Mouse (Mus musculus) liver, embryonic 13.5 days (tissue): Measurements from ENCODE around the gene Nepro. TPM values are rescaled to one million over a fixed set of nuclear protein-coding genes. Genes with fewer than 3 reads are reported as not detected.

Source experiments
- ATAC-seq: fragments of 200-750 bp; cut with Nextera tagmentation; 2 replicates; pipeline ENCODE4 v1.8.0; 2017; ENCODE audit warnings: low read depth, mild to moderate bottlenecking, moderate number of reproducible peaks, moderate library complexity
- DNase-seq: peaks from one replicate; pipeline ENCODE4 v3.0.0; 2022
- H3K27ac ChIP-seq: fragments of 300-500 bp; sonication (generic); 2 replicates; pipeline ENCODE4 v1.5.1; 2015; ENCODE audit warnings: moderate library complexity, mild to moderate bottlenecking, inconsistent platforms
- H3K27me3 ChIP-seq: fragments of 300-500 bp; sonication (generic); 2 replicates; pipeline ENCODE4 v1.6.1; 2015; ENCODE audit warnings: mild to moderate bottlenecking, inconsistent platforms
- H3K36me3 ChIP-seq: fragments of 300-500 bp; sonication (generic); 2 replicates; pipeline ENCODE4 v1.6.1; 2015; ENCODE audit warnings: mild to moderate bottlenecking, inconsistent platforms
- H3K4me1 ChIP-seq: fragments of 300-500 bp; sonication (generic); replicated peaks from 2 replicates; pipeline ENCODE4 v1.6.1; 2015; ENCODE audit warnings: inconsistent platforms
- H3K4me2 ChIP-seq: fragments of 300-500 bp; sonication (generic); 2 replicates; pipeline ENCODE4 v1.6.1; 2015; ENCODE audit warnings: inconsistent platforms, mild to moderate bottlenecking, moderate library complexity
- H3K4me3 ChIP-seq: fragments of 300-500 bp; sonication (generic); replicated peaks from 2 replicates; pipeline ENCODE4 v1.5.1; 2015; ENCODE audit warnings: mild to moderate bottlenecking, inconsistent platforms
- H3K9ac ChIP-seq: fragments of 300-500 bp; sonication (generic); 2 replicates; pipeline ENCODE4 v1.6.1; 2015; ENCODE audit warnings: mild to moderate bottlenecking, inconsistent platforms
- H3K9me3 ChIP-seq: fragments of 300-500 bp; sonication (generic); replicated peaks from 2 replicates; pipeline ENCODE4 v1.6.1; 2016; ENCODE audit warnings: inconsistent platforms
- WGBS: fragments of 180-500 bp; shearing (Covaris S2); methylation state at CpG from one replicate; pipeline ENCODE4 v1.1.7; 2015; ENCODE audit not compliant: insufficient replicate concordance; 5-methylcytosine and 5-hydroxymethylcytosine counted together
- polyA plus RNA-seq: library from polyadenylated mRNA; unstranded; fragments of >200 nt; fragmentation: Nextera tagmentation; extraction: Ambion mirVana; gene quantifications from 2 replicates; pipeline ENCODE4 v1.2.1, GENCODE M21; 2015

Nepro gene
- polyA plus RNA-seq, 1 experiment from 2014 or later: 3.8 TPM

- H3K36me3 ChIP-seq: peaks cover 89% of the 10 kb centered on the region
Measured at GRCm38 (mm10) chr16:44736118-44736517, 12.0 kb downstream of the Nepro start.

DNA sequence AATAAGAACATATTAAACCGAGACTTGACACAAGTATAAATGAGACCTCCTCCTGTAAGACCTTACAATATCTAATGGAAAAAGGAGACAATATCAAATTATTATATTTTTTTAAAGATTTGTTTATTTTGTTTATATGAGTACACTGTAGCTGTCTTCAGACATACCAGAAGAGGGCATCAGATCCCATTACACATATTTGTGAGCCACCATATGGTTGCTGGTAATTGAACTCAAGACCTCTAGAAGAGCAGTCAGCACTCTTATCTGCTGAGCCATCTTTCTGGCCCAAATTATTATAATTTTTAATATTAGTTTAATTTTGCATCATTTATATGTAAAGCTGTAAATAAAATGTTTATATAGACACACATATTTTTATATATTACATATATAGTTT lies 18.7 kb downstream of the Nepro start:
- Histone ChIP-seq H3K9me3 (no peaks in the 10 kb centered on the region), H3K4me2 (no peak overlapping the region), H3K27me3 (no peaks in the 10 kb centered on the region), H3K4me3 (no peak overlapping the region), H3K36me3 (peaks cover 36% of the 10 kb centered on the region), H3K4me1 (peaks cover 22% of the 10 kb centered on the region), H3K27ac (no peak overlapping the region), H3K9ac (no peak overlapping the region)
- WGBS: 84% methylated on average over 1 of the region's 1 CpGs
- DNase-seq: no peak
- ATAC-seq: no peak

More at GRCm38 (mm10) chr16:44736118-44736517, 12.0 kb downstream of the Nepro start:
- ATAC-seq: no peak
- Histone ChIP-seq H3K27ac (no peak overlapping the region), H3K27me3 (no peaks in the 10 kb centered on the region), H3K9me3 (no peaks in the 10 kb centered on the region), H3K4me1 (no peaks in the 10 kb centered on the region), H3K4me2 (no peak overlapping the region), H3K9ac (no peak overlapping the region), H3K4me3 (no peak overlapping the region)
- 81% methylated on average over 4 of the region's 4 CpGs for WGBS
- DNase-seq: no peak

GRCm38 (mm10) chr16:44745471-44745865 lies 21.4 kb downstream of the Nepro start:
- H3K4me2 ChIP-seq: peak overlapping the region; percentile 85
- peak overlapping the region; percentile 91 for H3K27ac ChIP-seq
- peak overlapping the region; percentile 84 for H3K9ac ChIP-seq
- no peak for DNase-seq
- WGBS: 6% methylated on average over 14 of the region's 14 CpGs
- peaks cover 33% of the 10 kb centered on the region for H3K4me1 ChIP-seq
- peak overlapping the region; percentile 78 for H3K4me3 ChIP-seq
- peak; percentile 29 for ATAC-seq
- H3K27me3 ChIP-seq: no peaks in the 10 kb centered on the region
- no peaks in the 10 kb centered on the region for H3K9me3 ChIP-seq
- peaks cover 16% of the 10 kb centered on the region for H3K36me3 ChIP-seq

GRCm38 (mm10) chr16:44745866-44746562 lies 21.9 kb downstream of the Nepro start, which contains the start of gene Gtpbp8:
Gene Gtpbp8 (minus strand): TSS chr16:44746363.
- under 1% methylated on average over 47 of the region's 47 CpGs for WGBS

DNA sequence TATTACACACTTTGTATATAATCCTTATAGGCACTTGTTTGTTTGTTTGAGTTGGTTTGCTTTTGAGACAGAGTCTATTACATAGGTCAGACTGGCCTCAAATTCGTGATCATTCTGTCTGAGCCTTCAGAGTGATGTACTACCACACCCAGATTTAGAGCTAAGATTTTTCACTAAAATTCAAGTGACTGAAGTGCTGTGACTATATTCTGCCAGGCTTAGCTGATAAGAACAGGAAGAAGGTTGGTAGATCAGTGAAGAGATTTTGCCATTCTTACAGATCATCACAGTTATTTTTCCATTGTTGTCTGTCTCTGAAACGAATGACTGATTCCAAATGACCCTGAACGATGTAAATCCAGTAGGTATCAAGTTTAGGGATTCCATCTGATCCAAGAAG lies 23.9 kb downstream of the Nepro start:
- Histone ChIP-seq H3K4me3 (no peak overlapping the region), H3K27me3 (no peaks in the 10 kb centered on the region), H3K4me2 (no peak overlapping the region), H3K27ac (no peak overlapping the region), H3K9me3 (no peaks in the 10 kb centered on the region), H3K4me1 (peaks cover 33% of the 10 kb centered on the region), H3K36me3 (no peaks in the 10 kb centered on the region), H3K9ac (no peak overlapping the region)
- DNase-seq (no peak), ATAC-seq (no peak)
- WGBS: 47% methylated on average over 3 of the region's 3 CpGs

More at GRCm38 (mm10) chr16:44745866-44746562, 21.9 kb downstream of the Nepro start, which contains the start of gene Gtpbp8:
- no peaks in the 10 kb centered on the region for H3K27me3 ChIP-seq
- H3K4me3 ChIP-seq: peak within 1 kb of the TSS; percentile 78
- H3K36me3 ChIP-seq: peaks cover 10% of the 10 kb centered on the region
- peak; percentile 94 for ATAC-seq
- peaks cover 33% of the 10 kb centered on the region for H3K4me1 ChIP-seq
- peak within 1 kb of the TSS; percentile 85 for H3K4me2 ChIP-seq
- H3K9me3 ChIP-seq: no peaks in the 10 kb centered on the region
- peak within 1 kb of the TSS; percentile 84 for H3K9ac ChIP-seq
- peak within 1 kb of the TSS; percentile 91 for H3K27ac ChIP-seq
- DNase-seq: peak; percentile 77

GRCm38 (mm10) chr16:44757700-44758099 lies 33.6 kb downstream of the Nepro start:
- Histone ChIP-seq H3K9ac (no peak overlapping the region), H3K4me2 (no peak overlapping the region), H3K4me3 (no peak overlapping the region), H3K27ac (no peak overlapping the region), H3K9me3 (no peaks in the 10 kb centered on the region), H3K36me3 (no peaks in the 10 kb centered on the region), H3K27me3 (no peaks in the 10 kb centered on the region), H3K4me1 (no peaks in the 10 kb centered on the region)
- 66% methylated on average over 8 of the region's 8 CpGs for WGBS
- no peak for ATAC-seq
- DNase-seq: no peak

DNA sequence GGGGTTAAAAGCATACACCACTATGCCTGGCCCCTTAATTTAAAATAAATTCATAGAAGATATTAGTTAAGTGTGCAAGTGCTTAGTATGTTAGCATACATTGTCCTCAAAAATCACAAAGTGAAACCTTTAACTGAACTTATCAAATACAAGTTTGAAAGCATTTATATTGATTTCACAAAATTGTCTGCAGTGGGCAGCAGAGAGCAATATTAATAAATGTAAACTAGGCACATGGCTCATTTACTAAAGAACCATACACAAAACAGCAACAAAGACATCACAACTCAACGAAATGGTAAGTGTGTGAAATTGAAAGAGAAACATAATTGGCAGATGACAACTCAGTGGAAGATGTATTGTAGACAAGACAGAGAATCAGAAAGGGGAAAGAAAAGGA lies 37.7 kb downstream of the Nepro start:
- Histone ChIP-seq H3K9ac (no peak overlapping the region), H3K4me1 (peaks cover 17% of the 10 kb centered on the region), H3K27ac (no peak overlapping the region), H3K9me3 (no peaks in the 10 kb centered on the region), H3K4me2 (no peak overlapping the region), H3K4me3 (no peak overlapping the region), H3K36me3 (no peaks in the 10 kb centered on the region), H3K27me3 (no peaks in the 10 kb centered on the region)
- WGBS: 40% methylated on average over 1 of the region's 1 CpGs
- DNase-seq (no peak), ATAC-seq (no peak)

DNA sequence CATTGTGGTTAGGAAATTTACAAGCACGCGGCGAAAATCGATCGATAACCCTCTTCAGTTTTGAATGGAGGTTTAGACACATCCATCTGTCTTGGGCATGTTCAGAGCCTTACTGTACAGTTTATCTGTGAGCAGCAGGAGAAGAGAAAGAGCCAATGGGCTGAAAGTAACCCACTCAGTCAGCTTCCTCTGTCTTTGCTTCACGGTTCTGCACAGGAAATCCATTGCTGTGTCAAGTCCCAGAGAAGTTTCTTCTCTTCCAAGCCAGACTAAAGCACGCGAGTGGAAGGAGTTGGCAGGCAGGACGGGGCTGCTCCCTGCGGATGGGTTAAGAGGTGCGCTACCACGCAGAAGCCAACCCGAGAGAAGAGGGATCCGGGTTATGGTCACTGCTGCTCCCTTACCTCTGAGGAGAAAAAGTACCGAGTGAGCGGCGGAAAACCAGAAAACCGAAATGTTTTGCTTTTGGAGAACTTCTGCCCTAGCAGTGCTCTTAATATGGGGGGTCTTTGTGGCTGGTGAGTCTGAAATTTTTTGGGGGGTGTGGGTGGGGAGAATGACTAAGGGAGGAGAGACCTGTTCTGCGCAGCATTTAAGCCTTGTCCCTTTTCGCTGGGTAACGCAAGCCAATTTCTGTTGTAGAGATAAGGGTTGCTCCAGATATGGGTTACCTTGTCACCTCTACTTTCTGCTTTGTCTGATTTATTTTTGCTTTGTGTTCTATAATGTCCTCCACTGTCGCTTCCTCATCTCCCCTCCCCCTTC lies 41.6 kb downstream of the Nepro start, which contains the start of gene Cd200r1:
Gene Cd200r1, plus strand, starts transcription at position 182 of the 765 bp plus-strand sequence.
- 12% methylated on average over 22 of the region's 22 CpGs for WGBS
- H3K9ac ChIP-seq: peak within 1 kb of the TSS; percentile 57
- H3K36me3 ChIP-seq: no peaks in the 10 kb centered on the region
- ATAC-seq (peak; percentile 86), DNase-seq (no peak)
- H3K4me1 ChIP-seq: peaks cover 24% of the 10 kb centered on the region
- H3K4me2 ChIP-seq: peak within 1 kb of the TSS; percentile 66
- no peaks in the 10 kb centered on the region for H3K27me3 ChIP-seq
- H3K4me3 ChIP-seq: peak within 1 kb of the TSS; percentile 55
- H3K9me3 ChIP-seq: no peaks in the 10 kb centered on the region
- H3K27ac ChIP-seq: peak within 1 kb of the TSS; percentile 62

DNA sequence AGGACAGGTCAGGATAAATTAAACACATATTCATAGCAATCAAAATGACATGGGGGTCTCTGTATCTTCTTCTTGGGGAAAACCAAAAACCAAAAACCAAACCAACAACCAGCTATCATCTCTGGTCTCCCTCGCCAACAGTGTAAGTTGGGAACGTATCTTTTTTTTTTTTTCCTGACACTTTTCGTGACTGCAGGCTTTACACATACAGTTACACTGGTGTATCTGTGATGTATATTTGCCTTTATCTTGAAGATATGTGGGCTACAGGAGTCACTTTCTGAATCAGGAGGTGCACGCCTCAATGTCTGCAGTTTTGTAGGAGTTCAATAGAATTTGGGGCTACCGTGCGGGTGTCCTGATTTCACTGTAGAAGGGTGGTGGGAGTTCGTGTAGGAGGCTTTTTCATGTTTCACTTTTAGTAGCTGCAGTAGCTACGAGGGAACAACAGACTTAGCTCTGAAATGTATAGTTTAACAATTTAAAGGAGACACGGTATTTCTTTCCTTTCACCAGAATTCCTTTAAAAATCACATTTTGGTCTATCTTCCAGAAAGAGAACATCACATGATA lies 42.3 kb downstream of the Nepro start:
- Histone ChIP-seq H3K4me2 (peak overlapping the region; percentile 66), H3K27me3 (no peaks in the 10 kb centered on the region), H3K9me3 (no peaks in the 10 kb centered on the region), H3K27ac (no peak overlapping the region), H3K9ac (peak overlapping the region; percentile 57), H3K4me1 (peaks cover 24% of the 10 kb centered on the region), H3K36me3 (no peaks in the 10 kb centered on the region), H3K4me3 (peak overlapping the region; percentile 55)
- 28% methylated on average over 9 of the region's 9 CpGs for WGBS
- no peak for ATAC-seq
- no peak for DNase-seq

- Histone ChIP-seq H3K36me3 (no peaks in the 10 kb centered on the region), H3K9ac (no peak overlapping the region), H3K4me3 (0 out of 2 replicates have a peak overlapping the region, but pooled peaks have one; percentile 55), H3K27ac (no peak overlapping the region), H3K4me2 (0 out of 2 replicates have a peak overlapping the region, but pooled peaks have one; percentile 26), H3K9me3 (no peaks in the 10 kb centered on the region), H3K4me1 (peaks cover 25% of the 10 kb centered on the region), H3K27me3 (no peaks in the 10 kb centered on the region)
- 61% methylated on average over 7 of the region's 7 CpGs for WGBS
- DNase-seq (no peak), ATAC-seq (no peak)
Measured at GRCm38 (mm10) chr16:44767506-44767905, 43.4 kb downstream of the Nepro start.

GRCm38 (mm10) chr16:44767967-44768366 lies 43.9 kb downstream of the Nepro start:
- DNase-seq: no peak
- H3K4me1 ChIP-seq: peaks cover 27% of the 10 kb centered on the region
- no peak overlapping the region for H3K27ac ChIP-seq
- H3K4me3 ChIP-seq: 0 out of 2 replicates have a peak overlapping the region, but pooled peaks have one; percentile 55
- 26% methylated on average over 2 of the region's 2 CpGs for WGBS
- H3K9me3 ChIP-seq: no peaks in the 10 kb centered on the region
- no peak overlapping the region for H3K9ac ChIP-seq
- ATAC-seq: no peak
- no peaks in the 10 kb centered on the region for H3K27me3 ChIP-seq
- no peaks in the 10 kb centered on the region for H3K36me3 ChIP-seq
- 0 out of 2 replicates have a peak overlapping the region, but pooled peaks have one; percentile 26 for H3K4me2 ChIP-seq
